Mouse (Mus musculus): Measurements from ENCODE around the gene Ftl1. TPM values are rescaled to one million over a fixed set of nuclear protein-coding genes. Genes with fewer than 3 reads are reported as not detected.

Gene Ftl1
- polyA plus RNA-seq, 1 experiment from 2014 or later = 3,045 TPM

GRCm38 (mm10) chr7:45434203-45435015 is 25.3 kb downstream of the Ftl1 start, which contains the start of gene Gys1:
TSS of gene Gys1 (plus strand) at chr7:45434844.
- Histone ChIP-seq H3K27me3 (ENCODE audit: control insufficient read depth, insufficient read depth, low read length) (no peaks in the 10 kb centered on the region), H3K36me3 (ENCODE audit: control insufficient read depth, insufficient read depth) (peaks cover 3% of the 10 kb centered on the region), H3K27ac (ENCODE audit: low read length) (peak within 1 kb of the TSS; percentile 93), H3K4me3 (ENCODE audit: low read length) (peak within 1 kb of the TSS; percentile 90), H3K9ac (ENCODE audit: low read length) (peak within 1 kb of the TSS; percentile 94), H3K4me2 (ENCODE audit: low read depth, low read length) (peak within 1 kb of the TSS; percentile 98), H3K9me3 (replicated peaks; ENCODE audit: control insufficient read depth, low read length) (no peaks in the 10 kb centered on the region), H3K4me1 (ENCODE audit: control insufficient read depth, insufficient read depth, low read length) (peaks cover 35% of the 10 kb centered on the region)
- WGBS = under 1% methylated on average over 45 of the region's 45 CpGs
- peak; percentile 95 for ATAC-seq (replicated peaks; ENCODE audit: extremely low read depth, insufficient read depth, low FRiP score)

DNA sequence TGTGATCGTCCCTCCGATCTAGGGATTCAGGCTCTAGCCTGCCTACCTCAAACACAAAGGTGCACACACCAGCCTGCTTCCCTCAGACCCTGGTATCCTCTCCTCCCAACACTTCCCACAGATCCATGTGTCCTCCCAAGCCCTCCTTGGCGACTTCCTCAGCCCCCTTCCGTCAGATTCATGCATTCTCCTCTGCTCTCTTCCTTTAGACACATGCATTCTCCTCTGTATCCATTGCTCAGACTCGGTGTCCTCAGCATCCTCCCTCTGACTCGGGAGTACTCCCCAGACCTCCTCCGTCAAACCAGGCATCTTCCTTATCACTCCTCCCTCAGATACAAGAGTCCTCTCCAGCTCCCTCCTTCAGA is 25.9 kb downstream of the Ftl1 start:
- Histone ChIP-seq H3K27ac (ENCODE audit: low read length) (peak overlapping the region; percentile 93), H3K4me2 (ENCODE audit: low read depth, low read length) (peak overlapping the region; percentile 98), H3K4me1 (ENCODE audit: control insufficient read depth, insufficient read depth, low read length) (peaks cover 35% of the 10 kb centered on the region), H3K9ac (ENCODE audit: low read length) (peak overlapping the region; percentile 86), H3K27me3 (ENCODE audit: control insufficient read depth, insufficient read depth, low read length) (no peaks in the 10 kb centered on the region), H3K4me3 (ENCODE audit: low read length) (peak overlapping the region; percentile 90), H3K36me3 (ENCODE audit: control insufficient read depth, insufficient read depth) (peaks cover 9% of the 10 kb centered on the region), H3K9me3 (replicated peaks; ENCODE audit: control insufficient read depth, low read length) (no peaks in the 10 kb centered on the region)
- WGBS = under 1% methylated on average over 7 of the region's 7 CpGs
- ATAC-seq (replicated peaks; ENCODE audit: extremely low read depth, insufficient read depth, low FRiP score) = no peak

DNA sequence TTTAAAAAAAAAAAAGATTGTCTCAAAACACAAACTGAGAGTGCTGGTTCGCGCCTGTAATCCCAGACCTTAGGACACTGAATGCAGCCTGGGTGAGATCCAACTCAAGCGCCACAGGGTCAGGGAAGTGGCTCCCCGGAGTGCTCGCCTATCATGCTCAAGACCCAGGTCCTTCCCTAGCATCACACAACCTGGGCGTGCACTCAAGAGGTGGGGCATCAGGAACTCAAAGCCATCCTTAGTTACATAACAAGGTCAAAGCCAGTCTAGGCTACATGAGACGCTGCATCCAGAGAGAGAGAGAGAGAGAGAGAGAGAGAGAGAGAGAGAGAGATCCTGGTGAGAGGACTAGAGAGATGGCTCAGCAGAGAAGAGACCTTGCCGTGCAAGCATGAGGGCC is 33.1 kb downstream of the Ftl1 start:
- peaks cover 49% of the 10 kb centered on the region for H3K36me3 ChIP-seq (ENCODE audit: control insufficient read depth, insufficient read depth)
- no peaks in the 10 kb centered on the region; the same call in 1 of the 2 replicates for H3K27me3 ChIP-seq (ENCODE audit: control insufficient read depth, insufficient read depth, low read length)
- H3K4me2 ChIP-seq (ENCODE audit: low read depth, low read length) = no peak overlapping the region
- H3K4me1 ChIP-seq (ENCODE audit: control insufficient read depth, insufficient read depth, low read length) = no peaks in the 10 kb centered on the region
- H3K9me3 ChIP-seq (replicated peaks; ENCODE audit: control insufficient read depth, low read length) = no peaks in the 10 kb centered on the region
- WGBS = 84% methylated on average over 8 of the region's 8 CpGs
- H3K4me3 ChIP-seq (ENCODE audit: low read length) = no peak overlapping the region
- no peak overlapping the region for H3K27ac ChIP-seq (ENCODE audit: low read length)
- no peak overlapping the region for H3K9ac ChIP-seq (ENCODE audit: low read length)
- ATAC-seq (replicated peaks; ENCODE audit: extremely low read depth, insufficient read depth, low FRiP score) = no peak

GRCm38 (mm10) chr7:45421194-45421593 is 38.5 kb downstream of the Ftl1 start:
- H3K9me3 ChIP-seq (replicated peaks; ENCODE audit: control insufficient read depth, low read length) = no peaks in the 10 kb centered on the region
- peaks cover 37% of the 10 kb centered on the region for H3K36me3 ChIP-seq (ENCODE audit: control insufficient read depth, insufficient read depth)
- H3K4me2 ChIP-seq (ENCODE audit: low read depth, low read length) = no peak overlapping the region
- ATAC-seq (replicated peaks; ENCODE audit: extremely low read depth, insufficient read depth, low FRiP score) = no peak
- no peak overlapping the region for H3K4me3 ChIP-seq (ENCODE audit: low read length)
- peaks cover 41% of the 10 kb centered on the region for H3K27me3 ChIP-seq (ENCODE audit: control insufficient read depth, insufficient read depth, low read length)
- 88% methylated on average over 14 of the region's 14 CpGs for WGBS
- H3K9ac ChIP-seq (ENCODE audit: low read length) = no peak overlapping the region
- H3K27ac ChIP-seq (ENCODE audit: low read length) = no peak overlapping the region
- no peaks in the 10 kb centered on the region for H3K4me1 ChIP-seq (ENCODE audit: control insufficient read depth, insufficient read depth, low read length)

- Histone ChIP-seq H3K9me3 (replicated peaks; ENCODE audit: control insufficient read depth, low read length) (no peaks in the 10 kb centered on the region), H3K4me3 (ENCODE audit: low read length) (no peak within 1 kb of the TSS), H3K27me3 (ENCODE audit: control insufficient read depth, insufficient read depth, low read length) (peaks cover 47% of the 10 kb centered on the region), H3K4me1 (ENCODE audit: control insufficient read depth, insufficient read depth, low read length) (0 out of 2 replicates have a peak, but pooled peaks cover 1% of the 10 kb centered on the region), H3K9ac (ENCODE audit: low read length) (no peak within 1 kb of the TSS), H3K36me3 (ENCODE audit: control insufficient read depth, insufficient read depth) (peaks cover 37% of the 10 kb centered on the region), H3K4me2 (ENCODE audit: low read depth, low read length) (no peak within 1 kb of the TSS), H3K27ac (ENCODE audit: low read length) (no peak within 1 kb of the TSS)
- 59% methylated on average over 6 of the region's 6 CpGs for WGBS
- ATAC-seq (replicated peaks; ENCODE audit: extremely low read depth, insufficient read depth, low FRiP score) = no peak
Observed at GRCm38 (mm10) chr7:45420615-45420919, 39.1 kb downstream of the Ftl1 start, which contains the start of gene Lhb. TSS of gene Lhb (plus strand) at chr7:45420820.

DNA sequence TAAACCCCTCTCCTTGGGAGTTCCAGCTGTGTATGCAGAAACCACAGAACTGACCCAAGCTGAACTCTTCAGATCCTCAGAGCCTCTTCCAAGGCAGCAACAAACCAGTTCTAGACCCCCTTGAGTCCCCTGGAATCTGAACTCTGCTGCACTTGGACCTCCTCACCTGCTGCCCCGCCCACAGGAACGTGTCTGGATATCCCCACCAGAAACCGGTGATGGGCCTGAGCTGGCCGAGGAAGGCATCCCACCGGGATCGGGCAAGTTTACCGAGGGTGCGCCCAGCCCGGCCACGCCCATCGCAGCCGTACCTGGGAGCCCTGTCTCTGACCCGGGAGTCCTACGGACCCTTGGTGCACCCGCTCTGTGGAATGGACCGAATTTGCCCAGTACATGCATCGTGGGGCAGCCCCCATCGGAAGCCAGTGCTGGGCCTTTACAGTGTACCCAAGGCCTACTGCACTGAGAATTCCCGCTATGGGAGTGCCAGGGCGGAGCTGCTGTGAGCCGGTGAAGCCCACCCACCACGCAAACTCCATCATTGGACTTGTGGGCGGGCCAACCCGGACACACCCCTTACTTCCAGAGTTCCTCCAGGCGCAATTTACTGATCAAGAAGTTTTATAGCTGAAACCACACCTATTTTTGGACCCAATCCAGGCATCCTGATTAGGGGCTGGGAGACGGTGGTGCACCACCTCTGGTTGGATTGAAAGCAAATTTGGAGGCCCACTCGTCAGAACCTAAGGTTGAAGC is 39.6 kb downstream of the Ftl1 start:
- WGBS = 20% methylated on average over 27 of the region's 27 CpGs
- Histone ChIP-seq H3K9me3 (replicated peaks; ENCODE audit: control insufficient read depth, low read length) (no peaks in the 10 kb centered on the region), H3K27me3 (ENCODE audit: control insufficient read depth, insufficient read depth, low read length) (peaks cover 52% of the 10 kb centered on the region), H3K4me2 (ENCODE audit: low read depth, low read length) (no peak overlapping the region), H3K27ac (ENCODE audit: low read length) (no peak overlapping the region), H3K4me1 (ENCODE audit: control insufficient read depth, insufficient read depth, low read length) (0 out of 2 replicates have a peak, but pooled peaks cover 3% of the 10 kb centered on the region), H3K9ac (ENCODE audit: low read length) (no peak overlapping the region), H3K36me3 (ENCODE audit: control insufficient read depth, insufficient read depth) (peaks cover 34% of the 10 kb centered on the region), H3K4me3 (ENCODE audit: low read length) (no peak overlapping the region)
- ATAC-seq (replicated peaks; ENCODE audit: extremely low read depth, insufficient read depth, low FRiP score) = no peak

GRCm38 (mm10) chr7:45417962-45418492 is 41.7 kb downstream of the Ftl1 start:
- no peak for ATAC-seq (replicated peaks; ENCODE audit: extremely low read depth, insufficient read depth, low FRiP score)
- H3K9me3 ChIP-seq (replicated peaks; ENCODE audit: control insufficient read depth, low read length) = no peaks in the 10 kb centered on the region
- H3K4me3 ChIP-seq (ENCODE audit: low read length) = no peak overlapping the region
- peaks cover 68% of the 10 kb centered on the region for H3K27me3 ChIP-seq (ENCODE audit: control insufficient read depth, insufficient read depth, low read length)
- H3K27ac ChIP-seq (ENCODE audit: low read length) = no peak overlapping the region
- H3K9ac ChIP-seq (ENCODE audit: low read length) = no peak overlapping the region
- H3K4me1 ChIP-seq (ENCODE audit: control insufficient read depth, insufficient read depth, low read length) = peaks cover 12% of the 10 kb centered on the region
- peaks cover 15% of the 10 kb centered on the region for H3K36me3 ChIP-seq (ENCODE audit: control insufficient read depth, insufficient read depth)
- H3K4me2 ChIP-seq (ENCODE audit: low read depth, low read length) = no peak overlapping the region
- 13% methylated on average over 13 of the region's 13 CpGs for WGBS

DNA sequence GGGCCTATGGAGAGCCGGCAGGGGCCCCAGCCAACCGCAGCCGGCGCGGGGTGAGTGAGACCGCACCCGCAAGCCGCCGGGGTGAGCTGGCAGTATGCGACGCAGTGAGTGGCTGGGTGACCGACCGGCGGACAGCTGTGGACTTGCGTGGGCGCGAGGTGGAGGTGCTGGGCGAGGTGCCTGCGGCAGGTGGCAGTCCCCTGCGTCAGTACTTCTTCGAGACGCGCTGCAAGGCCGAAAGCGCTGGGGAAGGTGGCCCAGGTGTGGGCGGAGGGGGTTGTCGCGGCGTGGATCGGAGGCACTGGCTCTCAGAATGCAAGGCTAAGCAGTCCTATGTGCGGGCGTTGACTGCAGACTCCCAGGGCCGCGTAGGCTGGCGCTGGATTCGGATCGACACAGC is 44.0 kb downstream of the Ftl1 start:
- WGBS = 14% methylated on average over 37 of the region's 37 CpGs
- no peak overlapping the region for H3K27ac ChIP-seq (ENCODE audit: low read length)
- H3K4me1 ChIP-seq (ENCODE audit: control insufficient read depth, insufficient read depth, low read length) = peaks cover 12% of the 10 kb centered on the region
- no peaks in the 10 kb centered on the region for H3K9me3 ChIP-seq (replicated peaks; ENCODE audit: control insufficient read depth, low read length)
- H3K36me3 ChIP-seq (ENCODE audit: control insufficient read depth, insufficient read depth) = no peaks in the 10 kb centered on the region
- H3K4me3 ChIP-seq (ENCODE audit: low read length) = peak overlapping the region; percentile 11
- H3K27me3 ChIP-seq (ENCODE audit: control insufficient read depth, insufficient read depth, low read length) = peaks cover 85% of the 10 kb centered on the region
- H3K9ac ChIP-seq (ENCODE audit: low read length) = no peak overlapping the region
- peak overlapping the region; percentile 8; the same call in 1 of the 2 replicates for H3K4me2 ChIP-seq (ENCODE audit: low read depth, low read length)
- no peak for ATAC-seq (replicated peaks; ENCODE audit: extremely low read depth, insufficient read depth, low FRiP score)

Measured in heart, embryonic 16.5 days (tissue).